Mouse (Mus musculus) limb, embryonic 14.5 days (tissue): Measurements from ENCODE around the gene Slc1a3. TPM values are rescaled to one million over a fixed set of nuclear protein-coding genes. Genes with fewer than 3 reads are reported as not detected.

Experiments used
- ATAC-seq: fragments of 200-750 bp; cut with Nextera tagmentation; 2 replicates; pipeline ENCODE4 v1.8.0; 2017; ENCODE audit warnings: low read depth, moderate number of reproducible peaks, moderate TSS enrichment; ENCODE audit not compliant: low FRiP score
- DNase-seq: peaks from one replicate; pipeline ENCODE4 v3.0.0-alpha.2; 2015; ENCODE audit warnings: low spot score
- H3K27ac ChIP-seq: fragments of 300-500 bp; sonication (generic); replicated peaks from 2 replicates; pipeline ENCODE4 v1.5.1; 2014; ENCODE audit warnings: low read depth, mild to moderate bottlenecking, low read length, moderate library complexity, mixed read lengths
- H3K27me3 ChIP-seq: fragments of 300-500 bp; sonication (generic); 2 replicates; pipeline ENCODE4 v1.6.1; 2014; ENCODE audit warnings: low read length, mixed read lengths; ENCODE audit not compliant: control insufficient read depth, insufficient read depth
- H3K36me3 ChIP-seq: fragments of 300-500 bp; sonication (generic); 2 replicates; pipeline ENCODE4 v1.6.1; 2014; ENCODE audit warnings: mild to moderate bottlenecking, low read length, moderate library complexity, mixed read lengths; ENCODE audit not compliant: control insufficient read depth, insufficient read depth
- H3K4me1 ChIP-seq: fragments of 300-500 bp; sonication (generic); 2 replicates; pipeline ENCODE4 v1.6.1; 2014; ENCODE audit warnings: antibody characterized with exemption, low read length, mixed read lengths; ENCODE audit not compliant: control insufficient read depth, insufficient read depth
- H3K4me2 ChIP-seq: fragments of 300-500 bp; sonication (generic); replicated peaks from 2 replicates; pipeline ENCODE4 v1.6.1; 2014; ENCODE audit warnings: low read depth, mild to moderate bottlenecking, low read length, moderate library complexity; ENCODE audit not compliant: severe bottlenecking
- H3K4me3 ChIP-seq: fragments of 300-500 bp; sonication (generic); replicated peaks from 2 replicates; pipeline ENCODE4 v1.5.1; 2014; ENCODE audit warnings: low read length
- H3K9ac ChIP-seq: fragments of 300-500 bp; sonication (generic); 2 replicates; pipeline ENCODE4 v1.6.1; 2014; ENCODE audit warnings: mild to moderate bottlenecking, low read depth, low read length, moderate library complexity; ENCODE audit not compliant: severe bottlenecking
- H3K9me3 ChIP-seq: fragments of 300-500 bp; sonication (generic); 2 replicates; pipeline ENCODE4 v1.6.1; 2016; ENCODE audit warnings: low read length; ENCODE audit not compliant: control insufficient read depth
- POLR2A ChIP-seq: fragments of 200-500 bp; IDR thresholded peaks from 2 replicates; pipeline ENCODE4 v1.8.0; 2012; ENCODE audit warnings: inconsistent platforms, mild to moderate bottlenecking, moderate library complexity, borderline replicate concordance; ENCODE audit not compliant: insufficient read depth, insufficient read length; ENCODE audit errors: extremely low read depth
- WGBS: fragments of 180-500 bp; shearing (Covaris S2); extraction: QIAGEN DNeasy Blood & Tissue Kit; methylation state at CpG from one replicate; pipeline ENCODE4 v1.1.7; 2014; 5-methylcytosine and 5-hydroxymethylcytosine counted together
- polyA plus RNA-seq, 2 experiments: library from polyadenylated mRNA; depleted of rRNA in 1 of 2; stranded (reverse) in 1 of 2; unstranded in 1 of 2; fragments of >200 nt; fragmentation: Nextera tagmentation in 1 of 2; extraction: Ambion mirVana in 1 of 2; gene quantifications; 2 replicates each; pipeline versions ENCODE4 v1.2.1 to v1.2.3; 2012 to 2014

Gene Slc1a3
- polyA plus RNA-seq, 2 experiments: 20.9 to 26.8 TPM

- no peak for DNase-seq
- H3K27ac ChIP-seq: no peak overlapping the region
- H3K4me3 ChIP-seq: no peak overlapping the region
- peaks cover 6% of the 10 kb centered on the region for H3K36me3 ChIP-seq
- no peak for TF ChIP-seq POLR2A
- WGBS: 80% methylated on average over 4 of the region's 4 CpGs
- H3K9ac ChIP-seq: no peak overlapping the region
- no peak for ATAC-seq
- no peaks in the 10 kb centered on the region for H3K27me3 ChIP-seq
- H3K9me3 ChIP-seq: no peaks in the 10 kb centered on the region
- no peaks in the 10 kb centered on the region for H3K4me1 ChIP-seq
- H3K4me2 ChIP-seq: no peak overlapping the region
These were observed 23.7 kb downstream of the Slc1a3 start for GRCm38 (mm10) chr15:8686846-8687245.

DNA sequence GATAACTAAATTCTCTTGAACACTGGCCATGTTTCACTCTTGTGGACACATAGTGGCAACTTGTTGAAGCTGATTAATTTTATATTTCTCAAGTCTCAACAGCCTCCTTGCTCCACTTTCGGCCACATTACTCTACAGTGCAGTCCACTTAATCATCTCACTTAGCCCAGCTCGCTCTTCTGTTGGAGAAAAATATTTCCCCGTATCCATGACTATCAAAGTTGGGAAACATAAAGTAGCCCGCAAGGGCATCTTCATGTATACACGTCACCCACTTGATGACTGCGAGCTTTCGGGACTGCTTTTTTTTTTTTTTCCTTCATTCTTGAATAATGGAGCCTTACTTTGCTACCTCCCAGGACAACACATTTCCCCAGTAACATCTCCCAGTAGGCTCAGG is 25.1 kb downstream of the Slc1a3 start:
- Histone ChIP-seq H3K4me3 (no peak overlapping the region), H3K4me1 (no peaks in the 10 kb centered on the region), H3K9me3 (no peaks in the 10 kb centered on the region), H3K36me3 (peaks cover 6% of the 10 kb centered on the region), H3K4me2 (no peak overlapping the region), H3K9ac (no peak overlapping the region), H3K27me3 (no peaks in the 10 kb centered on the region), H3K27ac (no peak overlapping the region)
- TF ChIP-seq POLR2A: no peak
- ATAC-seq (no peak), DNase-seq (no peak)
- 79% methylated on average over 7 of the region's 7 CpGs for WGBS

DNA sequence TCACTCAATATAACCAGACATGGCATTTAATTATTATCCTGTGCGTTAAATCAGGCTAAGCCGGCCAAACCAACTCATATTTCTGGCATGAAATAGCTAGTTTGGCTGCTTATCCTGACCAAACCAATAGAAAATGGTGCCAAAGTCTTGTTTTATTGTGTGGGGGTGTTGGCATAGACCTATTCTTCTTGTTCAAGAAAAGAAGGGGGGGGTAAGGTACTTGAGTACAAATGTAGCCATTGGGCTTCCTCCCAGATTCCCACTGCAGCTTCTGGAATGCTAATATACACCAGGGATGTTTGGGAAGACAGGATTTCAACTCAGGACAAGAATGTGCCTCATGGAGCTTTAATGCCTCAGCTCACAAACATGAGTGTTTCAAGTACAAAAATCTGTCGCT is 26.3 kb downstream of the Slc1a3 start:
- 71% methylated on average over 3 of the region's 3 CpGs for whole genome bisulfite sequencing
- Histone ChIP-seq H3K4me2 (no peak overlapping the region), H3K36me3 (peaks cover 6% of the 10 kb centered on the region), H3K9ac (no peak overlapping the region), H3K27me3 (no peaks in the 10 kb centered on the region), H3K4me3 (no peak overlapping the region), H3K9me3 (no peaks in the 10 kb centered on the region), H3K27ac (no peak overlapping the region), H3K4me1 (no peaks in the 10 kb centered on the region)
- peak; percentile 78 for DNase-seq
- no peak for TF ChIP-seq POLR2A
- ATAC-seq: no peak

- DNase-seq (no peak), ATAC-seq (no peak)
- Histone ChIP-seq H3K4me1 (no peaks in the 10 kb centered on the region), H3K36me3 (peaks cover 6% of the 10 kb centered on the region), H3K27ac (no peak overlapping the region), H3K9me3 (no peaks in the 10 kb centered on the region), H3K9ac (no peak overlapping the region), H3K4me3 (no peak overlapping the region), H3K4me2 (no peak overlapping the region), H3K27me3 (no peaks in the 10 kb centered on the region)
- TF ChIP-seq POLR2A: no peak
- 91% methylated on average over 3 of the region's 3 CpGs for WGBS
These were observed 27.7 kb downstream of the Slc1a3 start for GRCm38 (mm10) chr15:8682871-8683270.

GRCm38 (mm10) chr15:8682421-8682820 is 28.1 kb downstream of the Slc1a3 start:
- 86% methylated on average over 9 of the region's 9 CpGs for WGBS
- ATAC-seq (no peak), DNase-seq (no peak)
- H3K36me3 ChIP-seq: peaks cover 3% of the 10 kb centered on the region
- no peak for TF ChIP-seq POLR2A
- H3K4me3 ChIP-seq: no peak overlapping the region
- H3K9ac ChIP-seq: no peak overlapping the region
- no peak overlapping the region for H3K27ac ChIP-seq
- H3K27me3 ChIP-seq: no peaks in the 10 kb centered on the region
- no peaks in the 10 kb centered on the region for H3K9me3 ChIP-seq
- H3K4me2 ChIP-seq: no peak overlapping the region
- no peaks in the 10 kb centered on the region for H3K4me1 ChIP-seq

DNA sequence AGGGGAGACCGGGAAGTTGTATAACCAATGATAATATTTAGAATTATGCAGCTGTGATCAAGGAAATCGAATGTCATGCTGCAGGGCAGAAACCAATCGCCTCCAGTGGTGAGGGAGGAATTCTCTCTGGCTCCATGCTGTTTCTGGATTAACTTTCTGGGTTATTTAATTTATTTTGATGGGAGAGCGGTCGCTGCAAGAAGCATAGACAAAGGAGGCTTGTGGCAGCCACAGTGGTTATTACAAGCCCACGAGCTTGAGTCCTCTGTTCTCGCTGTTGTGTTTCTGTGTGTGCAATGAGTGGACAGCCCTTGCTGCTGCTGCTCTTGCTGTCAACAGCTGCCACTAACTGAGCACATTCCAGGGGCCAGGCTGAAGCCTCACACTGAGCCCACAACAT is 28.6 kb downstream of the Slc1a3 start:
- Histone ChIP-seq H3K36me3 (no peaks in the 10 kb centered on the region), H3K4me3 (no peak overlapping the region), H3K4me2 (no peak overlapping the region), H3K9me3 (no peaks in the 10 kb centered on the region), H3K4me1 (no peaks in the 10 kb centered on the region), H3K9ac (no peak overlapping the region), H3K27me3 (no peaks in the 10 kb centered on the region), H3K27ac (no peak overlapping the region)
- TF ChIP-seq POLR2A: no peak
- 74% methylated on average over 7 of the region's 7 CpGs for WGBS
- ATAC-seq (no peak), DNase-seq (no peak)
